Mouse (Mus musculus) CH12F3 (cell line): ENCODE measurements around the gene Slc25a22.

Source experiments
- in situ Hi-C: fragments of 300-500 bp; cut with MboI; formaldehyde crosslinking; loops from 2 replicates; pipeline ENCODE4 v1.14.3; 2020; ENCODE audit warnings: low sequenced_read_pairs

Slc25a22 gene

DNA sequence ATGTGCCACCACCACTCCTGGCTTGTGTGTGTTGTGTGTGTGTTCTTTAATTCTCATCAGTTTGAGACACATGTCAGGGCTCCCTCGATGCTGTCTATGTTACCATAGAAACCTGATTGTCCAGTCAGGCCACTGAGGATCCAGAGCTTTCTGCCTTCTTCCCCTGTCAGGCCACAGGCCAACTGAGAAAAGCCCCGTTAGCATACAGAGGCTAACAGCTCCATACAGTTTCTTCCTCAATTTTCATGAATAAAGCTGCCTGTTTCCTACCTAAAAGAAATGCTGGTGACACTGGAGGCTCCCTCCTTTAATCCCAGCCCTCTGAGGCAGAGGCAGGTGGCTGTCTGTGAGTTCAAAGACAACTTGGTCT, 1.2 kb downstream of the Slc25a22 start:
- in situ Hi-C loops = no loop called here

DNA sequence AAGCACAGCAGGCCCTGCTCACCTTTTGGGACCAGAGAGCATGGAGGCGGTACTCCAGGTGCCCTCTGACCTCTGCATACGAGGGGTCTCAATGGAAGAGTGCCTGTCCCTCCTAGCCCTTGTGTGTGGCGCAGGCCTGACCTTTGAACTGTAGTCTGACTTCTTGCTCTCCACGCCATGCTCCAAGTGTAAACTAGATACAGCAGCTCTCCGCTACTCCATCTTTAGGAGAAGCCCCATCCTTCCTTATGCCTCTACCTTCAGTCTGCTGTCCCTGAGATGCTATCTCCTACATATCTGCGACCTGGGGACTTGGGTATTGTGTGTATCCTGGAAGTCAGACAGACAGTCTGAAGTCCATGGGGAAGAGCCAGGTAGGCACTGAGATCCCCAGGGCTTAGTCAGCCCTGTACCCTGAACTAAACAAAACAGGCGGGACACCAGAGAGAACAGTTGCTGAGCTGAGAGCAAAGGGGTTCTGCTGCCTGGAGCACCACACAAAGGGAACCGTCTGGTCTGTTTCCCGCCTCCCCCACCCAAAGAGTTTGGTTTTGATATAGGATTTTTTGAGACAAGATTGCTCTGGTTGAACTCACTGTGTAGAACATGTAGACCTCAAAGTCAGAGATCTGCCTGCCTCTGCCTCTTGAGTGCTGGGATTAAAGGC, 1.7 kb downstream of the Slc25a22 start:
- in situ Hi-C loops = no loop called here

DNA sequence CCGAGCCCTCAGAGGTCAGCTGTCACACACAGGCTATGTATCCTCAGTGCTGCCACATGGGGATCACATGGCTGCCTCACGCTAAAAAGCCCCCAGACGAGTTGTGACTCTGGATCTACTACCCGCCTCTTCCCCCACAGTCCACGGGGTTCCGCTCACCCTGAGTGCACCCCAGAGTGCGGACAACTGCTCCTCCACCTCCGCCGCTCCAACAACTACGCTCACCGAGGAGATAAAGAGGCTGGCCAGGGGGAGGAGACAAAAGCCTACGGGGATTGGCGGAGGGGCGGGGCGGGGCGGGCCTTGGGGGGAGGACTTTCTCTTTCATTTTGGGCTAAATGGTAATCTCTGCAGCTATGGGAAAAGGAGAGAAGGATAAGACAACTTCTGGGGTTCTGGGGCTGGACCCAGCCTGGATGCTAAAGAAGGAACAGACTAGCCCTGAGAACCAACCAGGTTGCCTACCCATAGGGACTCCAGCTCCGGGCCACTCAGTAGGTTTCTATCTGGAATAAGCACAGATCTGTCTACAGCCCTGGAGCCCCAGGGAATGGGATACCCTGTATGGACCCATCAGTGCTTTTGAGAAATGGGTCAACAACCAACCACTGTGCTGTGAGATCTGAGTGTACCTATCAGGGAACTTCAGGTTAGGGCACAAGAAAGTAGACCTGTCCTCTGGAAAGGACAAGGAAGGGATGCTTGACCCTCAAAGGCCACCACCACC, 2.4 kb downstream of the Slc25a22 start:
- in situ Hi-C loops = no loop called here

DNA sequence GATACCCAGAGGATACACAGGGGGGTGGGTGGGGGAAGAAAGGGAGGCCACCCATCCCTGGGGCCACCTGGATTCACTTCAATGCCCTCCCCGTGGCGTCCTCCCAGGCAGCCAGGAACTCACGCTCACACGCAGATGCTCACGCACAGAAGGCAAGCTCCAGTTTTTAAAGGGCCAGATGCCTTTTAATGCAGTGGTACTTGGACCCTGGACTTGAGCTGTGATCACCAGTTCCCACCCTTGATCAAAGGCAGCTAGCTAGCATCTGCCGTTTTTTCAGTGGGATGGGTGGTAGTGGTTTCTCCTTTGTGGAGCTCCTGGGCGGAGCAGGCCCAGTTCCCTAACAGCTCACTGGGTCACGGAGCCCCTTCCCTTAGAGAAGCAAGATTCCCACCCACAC, 3.2 kb downstream of the Slc25a22 start:
- in situ Hi-C loops = no loop called here

DNA sequence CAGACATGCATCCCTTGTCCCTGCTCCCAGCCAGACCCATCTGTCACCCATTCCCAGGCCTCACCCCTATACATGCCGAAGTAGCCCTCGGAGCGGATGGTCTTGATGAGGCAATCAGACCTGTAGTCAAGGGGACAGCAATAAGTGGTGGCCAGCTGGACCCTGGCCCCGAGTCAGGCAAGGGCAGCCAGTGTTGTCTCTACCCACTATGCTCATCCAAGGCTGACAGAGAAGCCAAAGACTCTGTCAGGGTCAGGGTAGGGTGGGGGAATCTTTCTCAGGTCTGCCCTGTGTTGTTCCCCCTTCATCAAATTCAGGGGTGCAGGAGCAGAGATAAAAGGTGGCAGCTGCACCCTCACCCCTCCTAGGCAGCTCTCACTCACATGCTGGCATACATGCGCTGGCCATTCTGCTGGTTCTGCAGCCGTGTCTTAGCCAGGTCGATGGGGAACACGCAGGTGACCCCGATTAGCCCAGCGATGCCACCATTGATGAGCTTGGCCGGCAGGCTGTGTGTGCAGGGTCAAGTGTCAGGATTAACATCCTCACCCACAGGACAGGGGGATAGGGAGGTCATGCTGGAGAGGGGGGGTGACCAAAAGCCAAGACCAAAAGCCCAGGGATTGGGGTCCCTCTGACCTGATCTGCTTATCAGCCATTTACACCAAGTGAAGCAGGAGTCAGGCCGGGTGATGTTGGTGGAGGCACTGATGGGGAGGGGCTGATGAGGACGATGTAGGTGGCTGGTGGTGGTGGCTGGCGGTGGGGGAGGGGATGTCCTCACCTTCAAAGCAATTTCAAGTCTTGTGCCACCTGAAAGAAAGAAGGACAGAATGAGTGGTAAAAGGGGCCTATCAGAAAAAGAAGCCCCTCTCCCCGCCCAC, 3.9 kb downstream of the Slc25a22 start:
- in situ Hi-C loops = no loop called here

DNA sequence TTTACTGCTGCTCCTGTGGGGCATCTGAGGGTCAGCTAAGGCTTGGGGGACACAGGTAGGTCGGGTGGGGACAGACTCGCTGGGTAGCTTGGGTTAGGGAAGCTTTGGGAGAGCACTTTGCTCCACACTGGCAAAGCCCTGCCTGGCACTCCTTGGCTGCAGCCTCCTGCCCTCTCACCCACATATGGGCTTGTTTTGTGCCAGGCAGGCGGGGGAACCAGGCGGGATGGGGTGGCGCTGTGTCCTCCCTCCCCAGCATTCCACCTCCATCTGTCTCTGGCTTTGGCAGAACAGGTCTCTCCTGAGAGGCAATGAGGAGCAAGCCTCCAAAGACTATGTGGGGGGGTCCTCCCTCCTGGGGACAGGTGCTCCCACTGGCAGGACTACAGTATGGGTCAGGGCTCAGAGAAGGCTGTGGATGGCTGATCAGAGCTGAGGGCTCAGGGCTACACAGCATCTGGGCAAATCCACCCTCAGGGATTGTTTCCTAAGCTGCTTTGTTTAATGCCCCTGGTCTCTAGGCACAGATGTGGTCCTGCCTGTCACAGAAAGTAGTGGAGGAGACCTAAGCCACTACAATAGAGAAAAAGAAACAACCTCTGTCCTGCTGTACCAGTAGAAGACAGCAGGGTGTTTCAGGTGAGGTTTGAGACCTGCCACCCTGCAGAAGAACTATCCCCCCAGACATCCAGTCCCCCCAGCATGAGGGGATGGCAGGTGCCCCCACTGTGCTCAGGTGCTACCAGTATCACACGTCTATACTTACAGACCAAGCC, 4.8 kb downstream of the Slc25a22 start:
- in situ Hi-C loops = no loop called here

DNA sequence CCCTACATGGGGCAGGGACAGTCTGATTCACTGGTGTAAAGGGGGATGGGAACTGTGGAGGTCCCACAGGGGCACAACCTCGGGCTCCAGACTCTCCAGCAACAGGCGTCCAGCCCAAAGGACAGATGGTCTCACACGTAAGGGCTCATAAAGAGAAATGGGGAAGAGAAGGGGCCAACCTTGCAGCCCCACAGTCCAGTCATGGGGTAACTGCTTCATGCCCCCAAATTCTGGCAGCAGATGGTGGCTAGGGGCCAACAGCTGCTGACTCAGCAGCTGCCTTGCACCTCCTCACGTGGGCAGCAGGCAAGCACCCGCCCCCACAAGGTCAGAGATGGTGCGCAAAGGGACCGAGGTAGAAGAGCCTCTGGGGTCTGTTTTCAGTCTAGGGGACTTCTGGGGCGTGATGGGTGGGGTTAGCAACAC, 5.5 kb downstream of the Slc25a22 start:
- in situ Hi-C loops = no loop called here

DNA sequence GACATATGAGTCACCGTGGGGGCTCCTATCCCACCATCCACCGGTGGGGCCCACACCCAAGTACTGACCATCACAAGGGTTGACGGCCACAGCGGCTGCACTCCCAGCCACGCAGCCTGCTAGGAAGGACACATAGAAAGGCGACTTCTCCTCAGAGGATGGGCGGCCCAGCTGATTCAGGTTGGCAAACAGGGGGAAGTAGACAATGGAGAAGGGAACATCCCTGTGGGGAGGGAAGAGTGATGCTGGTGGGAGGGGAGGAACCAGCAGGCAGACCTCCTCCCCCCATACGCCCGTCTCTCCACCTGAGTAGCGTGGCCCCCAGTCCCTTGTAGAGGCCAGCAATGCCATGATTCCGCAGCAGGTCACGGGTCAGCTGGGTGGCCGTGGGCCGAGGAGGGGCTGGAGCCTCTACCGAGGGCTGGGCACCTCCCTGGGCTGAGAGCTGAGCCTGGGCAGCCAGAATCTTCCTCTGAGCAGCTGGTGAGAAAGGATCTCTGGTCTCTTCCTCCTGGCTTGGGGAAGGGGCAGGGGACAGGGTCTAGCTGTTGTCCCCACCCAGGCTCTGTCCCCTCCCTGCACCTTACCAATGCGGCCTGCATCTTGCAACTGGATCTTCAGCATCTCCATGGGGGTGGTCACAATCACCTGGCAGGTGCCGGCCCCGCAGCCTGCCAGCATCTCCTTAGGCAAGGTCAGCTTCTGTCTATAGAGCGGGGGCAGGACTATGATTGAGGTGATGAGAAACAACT, 6.1 kb downstream of the Slc25a22 start:
- in situ Hi-C loops = no loop called here

DNA sequence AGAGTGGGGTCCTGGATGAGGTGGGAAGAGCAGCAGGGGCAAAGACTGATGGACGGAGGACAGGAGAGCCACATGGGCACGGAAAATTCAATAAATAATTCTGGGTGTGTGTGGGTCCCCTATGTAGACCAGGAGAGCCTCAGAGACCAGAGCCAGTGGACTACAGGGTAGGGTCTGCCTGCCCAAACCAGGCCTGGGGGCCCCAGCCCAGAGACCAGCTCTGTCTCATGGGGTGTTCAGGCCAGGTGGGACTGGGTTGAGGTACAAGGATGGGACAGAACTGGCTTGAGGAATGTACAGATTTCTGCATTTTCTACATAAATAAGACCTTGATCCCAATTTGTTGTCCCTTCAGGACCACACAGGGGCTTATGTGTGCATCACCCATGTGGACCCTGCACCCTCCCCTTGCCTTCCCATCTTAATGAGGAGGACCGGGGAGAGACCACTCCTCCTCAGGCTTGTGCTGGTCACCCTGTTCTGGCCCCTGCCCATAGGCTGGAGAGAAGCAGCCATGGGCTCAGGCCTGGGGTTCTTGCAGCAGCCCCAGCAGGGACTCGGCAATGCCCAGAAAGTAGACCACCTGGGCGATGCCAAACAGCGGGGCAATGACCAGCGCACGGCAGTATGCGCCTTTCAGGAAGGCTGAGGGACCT, 7.0 kb downstream of the Slc25a22 start:
- in situ Hi-C loops = no loop called here

GRCm38 (mm10) chr7:141429840-141430584, 7.7 kb downstream of the Slc25a22 start:
- in situ Hi-C loops = no loop called here

DNA sequence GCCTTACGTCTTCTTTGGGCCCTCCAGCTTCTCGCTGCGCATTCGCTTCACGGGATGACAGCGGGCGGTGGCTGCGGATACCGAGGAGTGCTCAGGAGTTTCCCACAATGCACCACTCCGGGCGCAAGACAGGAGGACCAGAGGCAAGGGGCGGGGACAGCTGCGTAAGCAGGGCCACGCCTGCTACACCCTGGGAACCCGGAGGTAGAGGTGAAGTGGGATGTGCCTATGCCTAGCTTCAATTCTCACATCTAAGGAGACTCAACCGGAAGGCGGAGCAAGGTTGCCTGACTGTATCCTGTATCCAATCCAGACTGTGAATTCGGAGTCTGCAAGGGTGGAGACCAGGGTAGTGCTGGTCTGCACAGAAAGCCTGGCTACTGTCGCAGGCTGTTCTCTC, 8.4 kb downstream of the Slc25a22 start, which contains the start of gene Cend1:
TSS of gene Cend1 (minus strand) at position 182 of the 400 bp plus-strand sequence.
- in situ Hi-C loops = no loop called here

DNA sequence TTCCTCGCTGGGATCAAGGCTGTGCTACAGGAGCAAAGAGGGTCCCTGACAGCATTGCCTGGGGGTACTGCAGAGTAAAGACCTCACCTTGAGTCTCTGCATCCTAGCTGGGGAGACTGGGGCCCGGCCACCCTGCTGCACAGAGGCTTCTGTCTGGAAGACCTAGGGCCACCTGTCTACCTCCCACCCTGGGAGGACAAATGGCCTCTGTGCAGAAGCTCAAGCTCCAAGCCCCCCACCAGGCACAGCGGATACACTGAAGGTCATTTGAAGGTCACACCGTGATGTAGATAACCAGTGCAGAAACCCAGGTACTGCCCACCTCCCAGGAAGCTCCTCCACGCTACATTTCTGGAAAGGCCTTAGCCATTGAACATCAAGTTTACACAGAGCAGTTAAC, 9.0 kb downstream of the Slc25a22 start:
- in situ Hi-C loops = no loop called here

- in situ Hi-C loops = no loop called here
These were observed 10.6 kb downstream of the Slc25a22 start for GRCm38 (mm10) chr7:141426948-141427730.

DNA sequence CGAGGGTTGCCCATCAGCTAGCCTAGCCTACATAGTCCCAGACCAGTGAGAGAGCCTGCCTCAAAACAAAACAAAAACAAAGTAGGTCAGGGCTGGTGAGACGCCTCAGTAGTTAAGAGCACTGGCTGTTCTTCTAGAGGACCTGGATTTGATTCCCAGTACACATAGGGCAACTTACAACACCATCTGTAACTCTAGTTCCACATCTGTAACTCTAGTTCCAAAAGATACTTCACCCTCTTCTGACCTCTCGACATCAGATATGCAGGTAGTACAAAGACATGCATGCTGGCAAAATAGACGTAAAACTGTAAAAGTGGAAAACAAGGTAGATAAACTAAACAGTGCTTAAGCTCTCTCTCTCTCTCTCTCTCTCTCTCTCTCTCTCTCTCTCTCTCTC, 13.9 kb downstream of the Slc25a22 start:
- in situ Hi-C loops = no loop called here

- in situ Hi-C loops = no loop called here
These were observed 17.5 kb downstream of the Slc25a22 start for GRCm38 (mm10) chr7:141420030-141420702.

DNA sequence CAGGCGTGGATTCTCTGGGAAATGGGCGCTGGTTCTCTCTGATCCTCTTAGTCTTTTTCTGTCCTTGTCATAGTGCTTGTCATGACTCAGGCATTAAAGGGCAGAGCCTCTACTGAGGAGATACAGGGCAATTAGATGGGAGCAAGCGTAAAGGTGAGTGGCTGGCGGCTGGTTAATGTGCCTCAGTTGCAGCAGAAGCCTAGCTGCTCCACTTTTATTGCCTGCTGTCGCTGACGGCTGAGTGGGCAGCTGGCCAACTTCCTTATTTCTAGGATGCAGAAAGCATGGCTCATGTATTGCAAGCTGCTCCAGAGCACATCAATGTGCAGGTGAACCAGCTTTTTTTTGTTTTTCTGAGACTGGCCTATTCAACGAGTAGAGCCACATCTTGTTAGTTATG, 18.7 kb downstream of the Slc25a22 start:
- in situ Hi-C loops = no loop called here
